Mouse (Mus musculus) MN1 (cell line): ENCODE measurements around the gene Gm21725.
"Not testable (repeated sequence)": the region's sequence is repeated elsewhere in the genome, so short reads cannot be mapped to it uniquely, and the experiment has no call there.

Experiments used
- DNase-seq: peaks from one replicate; pipeline ENCODE4 v3.0.0-alpha.2; 2016; ENCODE audit warnings: low spot score

The Gm21725 gene

GRCm38 (mm10) chrY:13348963-13349362 lies at the start of gene Gm21725:
Gene Gm21725, minus strand, starts transcription at chrY:13349063.
- DNase-seq: not testable (repeated sequence)
